Mouse (Mus musculus) embryonic facial prominence, embryonic 15.5 days (tissue): ENCODE measurements around the gene Zfp709. TPM values are rescaled to one million over a fixed set of nuclear protein-coding genes. Genes with fewer than 3 reads are reported as not detected.
"Not testable (repeated sequence)": the region's sequence is repeated elsewhere in the genome, so short reads cannot be mapped to it uniquely, and the experiment has no call there.

Experiments
- ATAC-seq: fragments of 200-750 bp; cut with Nextera tagmentation; 2 replicates; pipeline ENCODE4 v1.8.0; 2017; ENCODE audit warnings: low read depth, moderate TSS enrichment; ENCODE audit not compliant: insufficient number of reproducible peaks, low FRiP score, low TSS enrichment
- H3K27ac ChIP-seq: fragments of 300-500 bp; sonication (generic); replicated peaks from 2 replicates; pipeline ENCODE4 v1.5.1; 2015; ENCODE audit warnings: mild to moderate bottlenecking, inconsistent platforms
- H3K27me3 ChIP-seq: fragments of 300-500 bp; sonication (generic); 2 replicates; pipeline ENCODE4 v1.6.1; 2015; ENCODE audit warnings: inconsistent platforms
- H3K36me3 ChIP-seq: fragments of 300-500 bp; sonication (generic); 2 replicates; pipeline ENCODE4 v1.6.1; 2015; ENCODE audit warnings: mild to moderate bottlenecking, inconsistent platforms
- H3K4me1 ChIP-seq: fragments of 300-500 bp; sonication (generic); 2 replicates; pipeline ENCODE4 v1.6.1; 2015; ENCODE audit warnings: inconsistent platforms
- H3K4me2 ChIP-seq: fragments of 300-500 bp; sonication (generic); replicated peaks from 2 replicates; pipeline ENCODE4 v1.6.1; 2015; ENCODE audit warnings: mild to moderate bottlenecking, inconsistent platforms
- H3K4me3 ChIP-seq: fragments of 300-500 bp; sonication (generic); replicated peaks from 2 replicates; pipeline ENCODE4 v1.5.1; 2015; ENCODE audit warnings: mild to moderate bottlenecking, inconsistent platforms
- H3K9ac ChIP-seq: fragments of 300-500 bp; sonication (generic); 2 replicates; pipeline ENCODE4 v1.6.1; 2015; ENCODE audit warnings: inconsistent platforms
- H3K9me3 ChIP-seq: fragments of 300-500 bp; sonication (generic); replicated peaks from 2 replicates; pipeline ENCODE4 v1.6.1; 2016; ENCODE audit warnings: inconsistent platforms
- WGBS: fragments of 180-500 bp; shearing (Covaris S2); methylation state at CpG from one replicate; pipeline ENCODE4 v1.1.7; 2015; 5-methylcytosine and 5-hydroxymethylcytosine counted together
- polyA plus RNA-seq: library from polyadenylated mRNA; unstranded; fragments of >200 nt; fragmentation: Nextera tagmentation; extraction: Ambion mirVana; gene quantifications from 2 replicates; pipeline ENCODE4 v1.2.1, GENCODE M21; 2015

The Zfp709 gene
- polyA plus RNA-seq, 1 experiment from 2014 or later, result 5.4 TPM

GRCm38 (mm10) chr8:71927779-71928178 lies 46.0 kb downstream of the Zfp709 start:
- peaks cover 28% of the 10 kb centered on the region for H3K36me3 ChIP-seq
- no peak overlapping the region for H3K4me3 ChIP-seq
- H3K4me1 ChIP-seq, result 0 out of 2 replicates have a peak, but pooled peaks cover 5% of the 10 kb centered on the region
- no peaks in the 10 kb centered on the region for H3K27me3 ChIP-seq
- H3K27ac ChIP-seq, result no peak overlapping the region
- no peak overlapping the region for H3K9ac ChIP-seq
- 0 out of 2 replicates have a peak, but pooled peaks cover 11% of the 10 kb centered on the region for H3K9me3 ChIP-seq
- no peak overlapping the region for H3K4me2 ChIP-seq
- no peak for ATAC-seq

GRCm38 (mm10) chr8:71938037-71938436 lies 56.2 kb downstream of the Zfp709 start:
- not testable (repeated sequence) for H3K36me3 ChIP-seq, H3K9me3 ChIP-seq, H3K9ac ChIP-seq, H3K4me3 ChIP-seq, H3K4me1 ChIP-seq, H3K27ac ChIP-seq, ATAC-seq, H3K4me2 ChIP-seq, H3K27me3 ChIP-seq
- 80% methylated on average over 2 of the region's 2 CpGs for WGBS

- 78% methylated on average over 2 of the region's 2 CpGs for WGBS
- H3K27me3 ChIP-seq, result 0 out of 2 replicates have a peak, but pooled peaks cover 7% of the 10 kb centered on the region
These were observed 58.7 kb downstream of the Zfp709 start for GRCm38 (mm10) chr8:71940293-71941208.

DNA sequence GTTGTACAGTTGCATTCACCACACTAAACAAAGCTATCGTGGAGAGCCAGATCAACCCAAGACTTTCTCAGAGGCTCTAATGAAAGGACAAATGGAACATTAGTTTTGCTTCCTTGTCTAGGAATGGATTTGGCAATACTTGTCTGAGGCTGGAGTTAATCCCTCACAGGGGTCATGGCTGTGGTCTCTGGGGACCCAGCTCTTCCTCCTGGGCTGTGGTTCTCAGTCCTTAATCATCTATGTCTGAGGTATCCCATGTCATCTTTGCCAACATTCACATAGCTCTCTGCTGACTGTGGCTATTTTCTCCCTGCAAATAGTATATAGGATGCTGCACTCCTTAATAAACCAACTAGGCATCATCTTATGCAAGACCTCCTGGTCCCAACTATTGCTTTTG lies 60.0 kb downstream of the Zfp709 start:
- ATAC-seq, result no peak
- no peak overlapping the region for H3K4me2 ChIP-seq
- WGBS, result 81% methylated on average over 1 of the region's 1 CpGs

More at GRCm38 (mm10) chr8:71940293-71941208, 58.7 kb downstream of the Zfp709 start:
- no peak overlapping the region for H3K27ac ChIP-seq
- no peak overlapping the region for H3K9ac ChIP-seq
- H3K4me3 ChIP-seq, result no peak overlapping the region
- no peak overlapping the region for H3K4me2 ChIP-seq
- H3K36me3 ChIP-seq, result no peaks in the 10 kb centered on the region
- H3K9me3 ChIP-seq, result no peaks in the 10 kb centered on the region
- H3K4me1 ChIP-seq, result no peaks in the 10 kb centered on the region
- no peak for ATAC-seq

More for the DNA sequence above, 60.0 kb downstream of the Zfp709 start:
- no peaks in the 10 kb centered on the region for H3K9me3 ChIP-seq
- H3K4me3 ChIP-seq, result no peak overlapping the region
- H3K27ac ChIP-seq, result no peak overlapping the region
- H3K27me3 ChIP-seq, result 0 out of 2 replicates have a peak, but pooled peaks cover 7% of the 10 kb centered on the region
- H3K36me3 ChIP-seq, result no peaks in the 10 kb centered on the region
- no peak overlapping the region for H3K9ac ChIP-seq
- no peaks in the 10 kb centered on the region for H3K4me1 ChIP-seq

Other genes starting within 250 kb of the Zfp709 start
- gene Unc13a, start 210.3 kb upstream of the Zfp709 start, polyA plus RNA-seq, result 1.2 and 2.0 TPM in 2 replicates
- gene Jak3, start 205.7 kb upstream of the Zfp709 start, polyA plus RNA-seq, result 5.3 and 6.3 TPM in 2 replicates
- gene Insl3, start 192.8 kb upstream of the Zfp709 start, polyA plus RNA-seq, result 1.1 TPM in 2 replicates
- 1.1 and 1.4 TPM in 2 replicates for gene B3gnt3, start 180.2 kb upstream of the Zfp709 start, polyA plus RNA-seq
- 8.1 and 9.8 TPM in 2 replicates for gene Fcho1, start 156.3 kb upstream of the Zfp709 start, polyA plus RNA-seq
- gene Zfp882, start 26.6 kb downstream of the Zfp709 start, polyA plus RNA-seq, result 6.3 and 7.0 TPM in 2 replicates
- gene Zfp617, start 26.6 kb downstream of the Zfp709 start, polyA plus RNA-seq, result 22.1 and 23.1 TPM in 2 replicates
- 13.6 and 15.0 TPM in 2 replicates for gene Zfp961, start 69.0 kb downstream of the Zfp709 start, polyA plus RNA-seq
- gene Cyp4f18, start 127.6 kb downstream of the Zfp709 start, polyA plus RNA-seq, result 1.3 and 1.5 TPM in 2 replicates
- gene Olfr372, start 159.2 kb downstream of the Zfp709 start, polyA plus RNA-seq, result not detected in 2 replicates
- gene Olfr373, start 201.2 kb downstream of the Zfp709 start, polyA plus RNA-seq, result 0.17 TPM in 1 of 2 replicates, not detected in the other
- 0.08 TPM in 1 of 2 replicates, not detected in the other for gene Olfr374, start 225.0 kb downstream of the Zfp709 start, polyA plus RNA-seq